8 mouse cellular contexts compared by ENCODE assay signal in genomic region chr4:145361065-145361464, GRCm38 (mm10). TPM values are rescaled to one million over a fixed set of nuclear protein-coding genes. Genes with fewer than 3 reads are reported as not detected.
DNase-seq lines count a peak whose midpoint lies in the region; ATAC-seq and TF ChIP-seq lines count a peak whose summit lies in the region.

No protein-coding gene starts in this region.

- 4% methylated on average over 12 of the region's 12 CpGs for WGBS in intestine, embryonic 15.5 days
- WGBS in midbrain, embryonic 16.5 days: 37% methylated on average over 12 of the region's 12 CpGs

- no peak for TF ChIP-seq CTCF in ES-Bruce4 (IDR thresholded peaks at IDR 0.05; ENCODE audit: low read depth, low read length)
- TF ChIP-seq CTCF in left cerebral cortex, adult 2 months (IDR thresholded peaks at IDR 0.05): no peak

- no peaks in the 10 kb centered on the region for H3K4me1 ChIP-seq in ES-Bruce4 (ENCODE audit: control insufficient read depth, insufficient read depth, low read length)
- no peaks in the 10 kb centered on the region for H3K4me1 ChIP-seq in intestine, embryonic 15.5 days (replicated peaks)
- H3K4me1 ChIP-seq in midbrain, embryonic 16.5 days (ENCODE audit: control insufficient read depth, insufficient read depth, low read length): no peaks in the 10 kb centered on the region

- peak; percentile 99 for ATAC-seq in intestine, embryonic 15.5 days
- no peak for ATAC-seq in midbrain, embryonic 16.5 days

- H3K9me3 ChIP-seq in ES-Bruce4 (replicated peaks; ENCODE audit: control insufficient read depth, insufficient read depth, low read length, poor library complexity, severe bottlenecking): no peaks in the 10 kb centered on the region
- H3K9me3 ChIP-seq in intestine, embryonic 15.5 days: no peaks in the 10 kb centered on the region
- H3K9me3 ChIP-seq in midbrain, embryonic 16.5 days (replicated peaks; ENCODE audit: control insufficient read depth, low read length, poor library complexity, severe bottlenecking): 0 out of 2 replicates have a peak, but pooled peaks cover 2% of the 10 kb centered on the region

- TF ChIP-seq POLR2A in ES-Bruce4 (IDR thresholded peaks at IDR 0.05; ENCODE audit: insufficient read depth, low read length): no peak

- 0 out of 2 replicates have a peak, but pooled peaks have one; percentile 61 for TF ChIP-seq EP300 in ES-Bruce4 (IDR thresholded peaks at IDR 0.05; ENCODE audit: insufficient read depth, low read depth, low read length)

- no peak overlapping the region for H3K27ac ChIP-seq in ES-Bruce4 (ENCODE audit: insufficient read depth, low read length)
- 0 out of 2 replicates have a peak overlapping the region, but pooled peaks have one; percentile 2 for H3K27ac ChIP-seq in intestine, embryonic 15.5 days
- H3K27ac ChIP-seq in midbrain, embryonic 16.5 days (ENCODE audit: low read length): no peak overlapping the region
- no peak overlapping the region for H3K27ac ChIP-seq in left cerebral cortex, adult 2 months

- no peaks in the 10 kb centered on the region for H3K36me3 ChIP-seq in ES-Bruce4 (ENCODE audit: control insufficient read depth, insufficient read depth, low read length, poor library complexity, severe bottlenecking)
- H3K36me3 ChIP-seq in intestine, embryonic 15.5 days: no peaks in the 10 kb centered on the region
- H3K36me3 ChIP-seq in midbrain, embryonic 16.5 days (ENCODE audit: control insufficient read depth, insufficient read depth, low read length): no peaks in the 10 kb centered on the region

- H3K9ac ChIP-seq in ES-Bruce4 (ENCODE audit: low read depth, poor library complexity, severe bottlenecking): no peak overlapping the region
- no peak overlapping the region for H3K9ac ChIP-seq in intestine, embryonic 15.5 days
- no peak overlapping the region for H3K9ac ChIP-seq in midbrain, embryonic 16.5 days (ENCODE audit: low read depth, low read length)

- peak; percentile 87 for DNase-seq in CD4-positive, CD25-positive, alpha-beta regulatory T cell, adult 2 months (ENCODE audit: low read depth, low spot score)
- peak; percentile 39 to 64 for DNase-seq in natural killer cell, adult 2 months (ENCODE audit: low spot score in 2 of 2)
- no peak for DNase-seq in cerebellum, adult 11 months
- no peak for DNase-seq in layer of hippocampus, postnatal 14 days (ENCODE audit: low spot score in 2 of 2)
- DNase-seq in left cerebral cortex, adult 2 months (ENCODE audit: extremely low spot score in 1 of 2, low spot score in 2 of 2): no peak

- intact Hi-C loops in left cerebral cortex, adult 2 months (cut with DNase I): no loop called here

- H3K4me2 ChIP-seq in intestine, embryonic 15.5 days (replicated peaks): peak overlapping the region; percentile 31
- no peak overlapping the region for H3K4me2 ChIP-seq in midbrain, embryonic 16.5 days (ENCODE audit: low read length)

- no peak overlapping the region for H3K4me3 ChIP-seq in ES-Bruce4 (ENCODE audit: low read depth, low read length)
- H3K4me3 ChIP-seq in intestine, embryonic 15.5 days (replicated peaks): no peak overlapping the region
- no peak overlapping the region for H3K4me3 ChIP-seq in midbrain, embryonic 16.5 days (ENCODE audit: low read depth, low read length)
- H3K4me3 ChIP-seq in left cerebral cortex, adult 2 months: no peak overlapping the region

- H3K27me3 ChIP-seq in ES-Bruce4 (ENCODE audit: control insufficient read depth, insufficient read depth, low read length, poor library complexity, severe bottlenecking): no peaks in the 10 kb centered on the region
- no peaks in the 10 kb centered on the region for H3K27me3 ChIP-seq in intestine, embryonic 15.5 days (replicated peaks)
- no peaks in the 10 kb centered on the region for H3K27me3 ChIP-seq in midbrain, embryonic 16.5 days (ENCODE audit: control insufficient read depth, insufficient read depth, low read depth, low read length)

RNA-seq across cellular contexts. Expression of gene Tnfrsf8, which starts 46.1 kb away (rescaled TPM):
- 0.46 and 0.47 TPM in 2 replicates for polyA plus RNA-seq in ES-Bruce4 (2011; ENCODE audit: insufficient read depth, insufficient read length, low read depth, missing spikeins)
- 0.11 TPM in 1 of 2 replicates, not detected in the other for polyA plus RNA-seq in intestine, embryonic 15.5 days (2015; fragmentation: Nextera tagmentation; extraction: Ambion mirVana)
- polyA plus RNA-seq in midbrain, embryonic 16.5 days (2015; fragmentation: Nextera tagmentation; extraction: Ambion mirVana): 0.73 and 1.0 TPM in 2 replicates
- total RNA-seq in layer of hippocampus, postnatal 14 days (2021): under 1 TPM; 0.58 to 0.79 TPM
- total RNA-seq in left cerebral cortex, adult 2 months (2021): 1 to 10 TPM in 1 of 2 experiments, under 1 TPM in 1; 0.91 to 1.5 TPM

Comparison
In these comparisons a context has a peak if more than half of its experiments do, and no peak if none do; other contexts are left out.
1. DNase-seq: peak in CD4-positive, CD25-positive, alpha-beta regulatory T cell, adult 2 months (single experiment) and natural killer cell, adult 2 months (2 of 2); none in cerebellum, adult 11 months (single experiment), layer of hippocampus, postnatal 14 days (0 of 2) and left cerebral cortex, adult 2 months (0 of 2).